Mouse (Mus musculus) cortical plate, adult 2 months (tissue): ENCODE results near the gene Otx1.

Experiments
- CTCF ChIP-seq: fragments of 200-500 bp; IDR thresholded peaks from 2 replicates; pipeline ENCODE4 v1.5.1; 2011; ENCODE audit warnings: mild to moderate bottlenecking, control low read depth, low read length; ENCODE audit not compliant: insufficient read depth; ENCODE audit errors: extremely low read depth
- POLR2A ChIP-seq: fragments of 200-500 bp; IDR thresholded peaks from 2 replicates; pipeline ENCODE4 v1.6.1; 2011; ENCODE audit warnings: mild to moderate bottlenecking, low read length, control low read depth; ENCODE audit not compliant: insufficient read depth; ENCODE audit errors: extremely low read depth

- TF ChIP-seq CTCF (no peak), POLR2A (no peak)
Measured at GRCm38 (mm10) chr11:22050864-22051263, 48.2 kb upstream of the Otx1 start.
